Mouse (Mus musculus) hindbrain, embryonic 12.5 days (tissue): ENCODE results near the gene Cbfa2t3. TPM values are rescaled to one million over a fixed set of nuclear protein-coding genes. Genes with fewer than 3 reads are reported as not detected.
A peak's percentile ranks its signal among the peaks of the same experiment; 100 is the strongest.

Experiments
- ATAC-seq: fragments of 200-750 bp; cut with Nextera tagmentation; 2 replicates; pipeline ENCODE4 v1.8.0; 2017; ENCODE audit warnings: moderate TSS enrichment; ENCODE audit not compliant: low FRiP score
- H3K27ac ChIP-seq: fragments of 300-500 bp; sonication (generic); 2 replicates; pipeline ENCODE4 v1.5.1; 2016; ENCODE audit warnings: mild to moderate bottlenecking
- H3K27me3 ChIP-seq: fragments of 300-500 bp; sonication (generic); 2 replicates; pipeline ENCODE4 v1.6.1; 2016; ENCODE audit warnings: mild to moderate bottlenecking
- H3K36me3 ChIP-seq: fragments of 300-500 bp; sonication (generic); 2 replicates; pipeline ENCODE4 v1.6.1; 2016; ENCODE audit warnings: mild to moderate bottlenecking
- H3K4me1 ChIP-seq: fragments of 300-500 bp; sonication (generic); 2 replicates; pipeline ENCODE4 v1.6.1; 2016
- H3K4me2 ChIP-seq: fragments of 300-500 bp; sonication (generic); replicated peaks from 2 replicates; pipeline ENCODE4 v1.6.1; 2016; ENCODE audit warnings: mild to moderate bottlenecking
- H3K4me3 ChIP-seq: fragments of 300-500 bp; sonication (generic); 2 replicates; pipeline ENCODE4 v1.5.1; 2016; ENCODE audit warnings: mild to moderate bottlenecking
- H3K9ac ChIP-seq: fragments of 300-500 bp; sonication (generic); 2 replicates; pipeline ENCODE4 v1.6.1; 2016; ENCODE audit warnings: mild to moderate bottlenecking, moderate library complexity
- H3K9me3 ChIP-seq: fragments of 300-500 bp; sonication (generic); replicated peaks from 2 replicates; pipeline ENCODE4 v1.6.1; 2016; ENCODE audit warnings: mild to moderate bottlenecking
- WGBS: fragments of 180-500 bp; shearing (Covaris S2); methylation state at CpG from one replicate; pipeline ENCODE4 v1.1.7; 2016; 5-methylcytosine and 5-hydroxymethylcytosine counted together
- polyA plus RNA-seq: library from polyadenylated mRNA; unstranded; fragments of >200 nt; fragmentation: Nextera tagmentation; extraction: Ambion mirVana; gene quantifications from 2 replicates; pipeline ENCODE4 v1.2.1, GENCODE M21; 2016

Cbfa2t3 gene
- polyA plus RNA-seq, 1 experiment from 2014 or later = 17.1 TPM

- no peak overlapping the region for H3K27ac ChIP-seq
- no peaks in the 10 kb centered on the region for H3K9me3 ChIP-seq
- ATAC-seq = no peak
- 80% methylated on average over 13 of the region's 13 CpGs for WGBS
- no peaks in the 10 kb centered on the region for H3K36me3 ChIP-seq
- peaks cover 11% of the 10 kb centered on the region for H3K4me1 ChIP-seq
- no peak overlapping the region for H3K4me3 ChIP-seq
- no peak overlapping the region for H3K4me2 ChIP-seq
- H3K9ac ChIP-seq = no peak overlapping the region
- H3K27me3 ChIP-seq = 0 out of 2 replicates have a peak, but pooled peaks cover 15% of the 10 kb centered on the region
Observed at GRCm38 (mm10) chr8:122700628-122701027, 1.7 kb upstream of the Cbfa2t3 start.

GRCm38 (mm10) chr8:122698254-122698768 lies 598 bp downstream of the Cbfa2t3 start:
- Histone ChIP-seq H3K4me1 (peaks cover 10% of the 10 kb centered on the region; the same call in 1 of the 2 replicates), H3K4me2 (no peak overlapping the region; the same call in 1 of the 2 replicates), H3K27me3 (0 out of 2 replicates have a peak, but pooled peaks cover 15% of the 10 kb centered on the region), H3K27ac (no peak overlapping the region), H3K9ac (no peak overlapping the region), H3K9me3 (no peaks in the 10 kb centered on the region), H3K36me3 (no peaks in the 10 kb centered on the region), H3K4me3 (no peak overlapping the region)
- 80% methylated on average over 5 of the region's 5 CpGs for WGBS
- ATAC-seq = no peak

- H3K27me3 ChIP-seq = 0 out of 2 replicates have a peak, but pooled peaks cover 15% of the 10 kb centered on the region
- no peaks in the 10 kb centered on the region for H3K36me3 ChIP-seq
- no peak overlapping the region for H3K27ac ChIP-seq
- WGBS = 85% methylated on average over 6 of the region's 6 CpGs
- H3K9ac ChIP-seq = no peak overlapping the region
- ATAC-seq = no peak
- peaks cover 10% of the 10 kb centered on the region; the same call in 1 of the 2 replicates for H3K4me1 ChIP-seq
- H3K4me2 ChIP-seq = no peak overlapping the region
- H3K9me3 ChIP-seq = no peaks in the 10 kb centered on the region
- no peak overlapping the region for H3K4me3 ChIP-seq
Observed at GRCm38 (mm10) chr8:122697586-122697985, 1.3 kb downstream of the Cbfa2t3 start.

DNA sequence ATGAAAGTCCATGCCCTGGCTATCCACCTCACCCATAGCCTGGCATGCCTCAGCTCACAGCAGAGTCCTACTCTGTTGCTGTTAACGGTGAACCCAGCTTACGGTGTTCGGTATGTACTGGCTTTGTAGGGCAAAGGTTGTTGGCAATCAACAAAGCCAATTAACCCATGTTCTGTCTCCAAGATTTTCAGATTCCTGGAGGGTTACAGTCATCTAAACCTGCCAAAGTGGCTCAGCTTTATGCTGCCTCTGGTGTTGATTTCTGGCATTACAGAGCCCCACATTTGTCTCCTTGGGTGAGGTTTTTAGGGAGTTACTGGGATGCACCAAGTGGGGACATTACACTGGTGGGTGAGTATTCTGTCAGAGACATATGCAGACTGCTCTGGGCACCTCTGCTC lies 1.7 kb downstream of the Cbfa2t3 start:
- H3K9ac ChIP-seq = no peak overlapping the region

GRCm38 (mm10) chr8:122695438-122696042 lies 3.4 kb downstream of the Cbfa2t3 start:
- Histone ChIP-seq H3K4me2 (no peak overlapping the region), H3K36me3 (no peaks in the 10 kb centered on the region), H3K27ac (no peak overlapping the region), H3K27me3 (0 out of 2 replicates have a peak, but pooled peaks cover 14% of the 10 kb centered on the region), H3K4me1 (peaks cover 10% of the 10 kb centered on the region; the same call in 1 of the 2 replicates), H3K9ac (no peak overlapping the region), H3K9me3 (no peaks in the 10 kb centered on the region), H3K4me3 (no peak overlapping the region)
- ATAC-seq = no peak
- WGBS = 58% methylated on average over 7 of the region's 7 CpGs

More for the DNA sequence above, 1.7 kb downstream of the Cbfa2t3 start:
- no peak for ATAC-seq
- H3K4me1 ChIP-seq = peaks cover 10% of the 10 kb centered on the region; the same call in 1 of the 2 replicates
- H3K9me3 ChIP-seq = no peaks in the 10 kb centered on the region
- H3K4me3 ChIP-seq = no peak overlapping the region
- 0 out of 2 replicates have a peak, but pooled peaks cover 17% of the 10 kb centered on the region for H3K27me3 ChIP-seq
- no peaks in the 10 kb centered on the region for H3K36me3 ChIP-seq
- no peak overlapping the region for H3K27ac ChIP-seq
- WGBS = 82% methylated on average over 3 of the region's 3 CpGs
- H3K4me2 ChIP-seq = no peak overlapping the region

GRCm38 (mm10) chr8:122692152-122692551 lies 6.8 kb downstream of the Cbfa2t3 start:
- no peaks in the 10 kb centered on the region for H3K9me3 ChIP-seq
- no peak overlapping the region for H3K27ac ChIP-seq
- WGBS = 79% methylated on average over 8 of the region's 8 CpGs
- no peak overlapping the region for H3K4me2 ChIP-seq
- H3K9ac ChIP-seq = no peak overlapping the region
- ATAC-seq = no peak
- H3K36me3 ChIP-seq = no peaks in the 10 kb centered on the region
- H3K27me3 ChIP-seq = 0 out of 2 replicates have a peak, but pooled peaks cover 18% of the 10 kb centered on the region
- no peak overlapping the region for H3K4me3 ChIP-seq
- H3K4me1 ChIP-seq = no peaks in the 10 kb centered on the region

DNA sequence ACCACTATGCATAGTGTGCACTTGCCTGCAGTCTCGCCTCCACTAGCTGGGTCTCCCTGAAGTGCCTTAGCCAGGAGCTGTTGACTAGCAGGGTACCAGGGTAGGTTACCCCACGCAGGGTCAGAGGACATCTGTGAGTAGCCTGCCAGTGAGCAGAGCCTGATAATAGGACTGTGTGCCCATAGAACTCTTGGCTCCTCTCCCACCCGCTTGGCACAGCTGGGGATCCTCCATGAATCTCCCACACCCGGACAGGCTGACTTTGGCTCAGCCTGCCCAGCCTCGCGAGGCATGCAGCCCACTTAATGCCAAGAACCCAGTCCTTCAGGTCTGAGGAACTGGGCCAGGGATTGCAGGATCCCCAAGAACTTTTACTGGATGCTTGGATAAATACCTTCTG lies 7.9 kb downstream of the Cbfa2t3 start:
- no peaks in the 10 kb centered on the region for H3K4me1 ChIP-seq
- 81% methylated on average over 6 of the region's 6 CpGs for WGBS
- no peak for ATAC-seq
- H3K9ac ChIP-seq = no peak overlapping the region
- no peak overlapping the region for H3K4me3 ChIP-seq
- H3K36me3 ChIP-seq = no peaks in the 10 kb centered on the region
- no peak overlapping the region for H3K27ac ChIP-seq
- H3K9me3 ChIP-seq = no peaks in the 10 kb centered on the region
- no peak overlapping the region for H3K4me2 ChIP-seq
- 0 out of 2 replicates have a peak, but pooled peaks cover 15% of the 10 kb centered on the region for H3K27me3 ChIP-seq

DNA sequence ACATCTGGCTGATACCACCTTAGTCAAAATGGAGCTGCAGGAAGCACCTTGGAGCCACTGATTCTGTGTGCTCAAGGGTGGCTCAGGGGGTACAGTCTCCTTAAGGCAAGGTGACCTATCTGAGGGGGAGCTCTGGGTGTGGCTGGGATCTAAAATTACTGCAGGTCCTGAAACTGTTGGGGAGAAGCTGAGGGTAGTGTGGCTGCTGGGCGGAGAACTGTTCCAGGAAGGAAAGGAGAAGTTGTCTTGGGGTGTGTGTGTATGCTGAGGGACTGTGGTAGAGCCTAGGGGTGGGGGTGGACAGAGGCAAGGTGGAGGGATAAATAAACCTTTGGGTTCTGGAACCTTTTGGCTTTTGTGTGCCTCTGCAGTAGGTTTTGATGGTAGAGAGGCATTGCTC lies 9.6 kb downstream of the Cbfa2t3 start:
- 85% methylated on average over 1 of the region's 1 CpGs for WGBS
- H3K9me3 ChIP-seq = no peaks in the 10 kb centered on the region
- no peak overlapping the region for H3K9ac ChIP-seq

GRCm38 (mm10) chr8:122686879-122687278 lies 12.0 kb downstream of the Cbfa2t3 start:
- no peak overlapping the region for H3K27ac ChIP-seq
- ATAC-seq = no peak
- H3K4me3 ChIP-seq = no peak overlapping the region
- no peaks in the 10 kb centered on the region for H3K36me3 ChIP-seq
- H3K27me3 ChIP-seq = peaks cover 17% of the 10 kb centered on the region; the same call in 1 of the 2 replicates
- no peaks in the 10 kb centered on the region for H3K9me3 ChIP-seq
- H3K4me2 ChIP-seq = no peak overlapping the region
- WGBS = 76% methylated on average over 9 of the region's 9 CpGs
- H3K9ac ChIP-seq = no peak overlapping the region
- no peaks in the 10 kb centered on the region for H3K4me1 ChIP-seq

More for the DNA sequence above, 9.6 kb downstream of the Cbfa2t3 start:
- H3K4me3 ChIP-seq = no peak overlapping the region
- no peaks in the 10 kb centered on the region for H3K36me3 ChIP-seq
- H3K4me1 ChIP-seq = no peaks in the 10 kb centered on the region
- no peak overlapping the region for H3K27ac ChIP-seq
- H3K4me2 ChIP-seq = no peak overlapping the region
- 0 out of 2 replicates have a peak, but pooled peaks cover 15% of the 10 kb centered on the region for H3K27me3 ChIP-seq
- ATAC-seq = no peak

- Histone ChIP-seq H3K27ac (no peak overlapping the region), H3K27me3 (peaks cover 29% of the 10 kb centered on the region)
Observed at GRCm38 (mm10) chr8:122685097-122685861, 13.6 kb downstream of the Cbfa2t3 start.

DNA sequence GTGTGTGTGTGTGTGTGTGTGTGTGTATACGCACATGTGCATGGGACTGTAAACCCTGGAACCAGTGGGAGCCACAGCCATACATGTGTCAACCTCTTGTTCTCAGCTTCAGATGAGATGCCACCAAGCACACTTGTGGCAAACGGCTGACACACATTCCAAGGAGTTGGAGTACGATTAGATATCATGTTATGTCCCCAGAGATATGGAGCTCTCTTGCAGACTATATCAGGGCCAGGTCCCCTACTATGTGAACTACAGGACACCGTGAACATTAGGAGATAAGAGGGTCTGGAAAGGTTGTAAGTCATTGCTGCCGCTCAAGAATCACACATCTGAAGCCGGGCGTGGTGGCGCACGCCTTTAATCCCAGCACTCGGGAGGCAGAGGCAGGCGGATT lies 16.1 kb downstream of the Cbfa2t3 start:
- Histone ChIP-seq H3K9ac (no peak overlapping the region), H3K27me3 (peaks cover 43% of the 10 kb centered on the region), H3K27ac (no peak overlapping the region), H3K4me1 (peaks cover 22% of the 10 kb centered on the region), H3K4me2 (no peak overlapping the region), H3K36me3 (no peaks in the 10 kb centered on the region), H3K9me3 (no peaks in the 10 kb centered on the region), H3K4me3 (no peak overlapping the region)
- ATAC-seq = no peak
- 90% methylated on average over 11 of the region's 11 CpGs for WGBS

More at GRCm38 (mm10) chr8:122685097-122685861, 13.6 kb downstream of the Cbfa2t3 start:
- WGBS = 66% methylated on average over 19 of the region's 19 CpGs
- Histone ChIP-seq H3K9ac (no peak overlapping the region), H3K4me1 (peaks cover 4% of the 10 kb centered on the region), H3K36me3 (no peaks in the 10 kb centered on the region), H3K4me2 (no peak overlapping the region), H3K9me3 (no peaks in the 10 kb centered on the region), H3K4me3 (no peak overlapping the region)
- ATAC-seq = 0 out of 2 replicates have a peak, but pooled peaks have one; percentile 38

- Histone ChIP-seq H3K4me3 (no peak overlapping the region), H3K9me3 (no peaks in the 10 kb centered on the region), H3K4me2 (no peak overlapping the region), H3K9ac (no peak overlapping the region), H3K27ac (peak overlapping the region; percentile 96), H3K36me3 (no peaks in the 10 kb centered on the region), H3K27me3 (peaks cover 62% of the 10 kb centered on the region), H3K4me1 (peaks cover 45% of the 10 kb centered on the region)
- 43% methylated on average over 7 of the region's 7 CpGs for WGBS
- ATAC-seq = no peak
Observed at GRCm38 (mm10) chr8:122680171-122680570, 18.7 kb downstream of the Cbfa2t3 start.
